Mouse (Mus musculus): Measurements from ENCODE around the gene Slc50a1.

Gene Slc50a1

DNA sequence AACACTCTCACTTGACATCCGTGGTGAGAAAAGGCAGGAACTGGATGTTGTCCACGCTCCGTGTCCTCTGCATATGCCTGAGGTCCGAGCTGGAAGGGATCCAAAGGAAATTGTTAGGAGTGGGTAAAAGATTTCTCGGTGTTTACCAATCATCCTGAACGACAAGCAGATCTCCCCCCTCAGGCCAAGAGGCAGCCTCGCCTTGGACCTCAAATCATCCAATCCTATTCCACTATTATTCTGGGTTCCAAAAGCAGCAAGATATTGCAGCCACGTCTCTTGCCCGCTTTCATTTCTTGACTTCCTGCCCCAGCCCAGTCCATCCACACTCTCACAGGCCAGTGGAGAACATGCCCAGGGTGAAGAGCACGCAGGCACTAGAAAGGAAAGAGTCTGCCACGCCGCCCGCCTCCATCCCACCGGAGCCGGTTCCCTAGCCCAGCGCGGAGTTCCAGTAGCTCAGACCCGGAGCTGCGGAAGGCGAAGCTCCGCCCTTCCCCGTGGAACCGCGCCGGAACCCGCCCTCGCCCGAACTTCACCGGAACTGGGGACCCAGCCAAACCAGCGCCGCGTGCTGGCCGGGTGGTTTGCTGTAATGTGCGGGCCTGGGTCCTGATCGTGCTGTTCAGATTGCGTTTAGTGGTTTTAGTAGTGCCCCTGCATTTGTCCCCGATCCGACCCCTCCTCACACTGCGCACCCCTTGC is at the start of gene Slc50a1:
Slc50a1 (minus strand) TSS at position 520 of the 705 bp plus-strand sequence.
- peak; percentile 81 for DNase-seq (ENCODE audit: inconsistent ontology term)

DNA sequence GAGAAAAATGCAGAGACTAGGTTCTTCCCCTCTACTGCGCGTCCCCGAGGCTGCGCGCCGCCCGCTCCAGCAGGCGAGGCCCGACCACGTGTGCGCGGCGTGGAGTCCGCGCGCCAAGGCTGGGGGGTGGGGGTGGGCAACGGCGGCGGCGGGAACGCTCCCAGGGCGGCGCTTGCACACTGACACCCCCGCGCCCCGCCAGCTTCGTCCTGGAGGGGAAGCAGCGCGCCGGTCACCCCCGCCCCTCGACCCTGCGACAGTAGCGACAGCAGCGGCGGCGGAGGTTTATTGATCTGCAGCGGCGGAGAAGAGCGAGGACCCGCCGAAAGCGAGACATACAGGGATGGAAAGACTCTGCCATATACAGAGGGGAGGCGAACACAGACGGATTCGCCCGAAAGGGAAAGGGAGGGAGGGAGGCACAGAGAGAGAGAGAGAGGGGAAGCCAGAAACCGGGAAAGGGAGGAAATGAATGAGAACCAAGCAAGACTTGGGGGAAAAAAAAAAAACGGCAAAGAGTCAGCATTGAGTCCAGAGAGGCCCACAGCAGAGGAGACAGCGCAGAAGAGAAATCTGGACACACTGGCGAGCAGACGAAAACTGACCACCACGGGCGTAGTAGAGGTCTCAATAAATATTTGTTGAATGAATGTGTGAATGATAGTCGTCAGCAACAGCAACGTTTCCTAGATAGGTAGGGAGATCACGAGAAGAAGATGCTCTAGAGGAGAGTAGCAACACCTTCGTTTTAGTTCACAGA is 49.4 kb upstream of the Slc50a1 start:
- peak; percentile 34 for DNase-seq (ENCODE audit: inconsistent ontology term)

DNA sequence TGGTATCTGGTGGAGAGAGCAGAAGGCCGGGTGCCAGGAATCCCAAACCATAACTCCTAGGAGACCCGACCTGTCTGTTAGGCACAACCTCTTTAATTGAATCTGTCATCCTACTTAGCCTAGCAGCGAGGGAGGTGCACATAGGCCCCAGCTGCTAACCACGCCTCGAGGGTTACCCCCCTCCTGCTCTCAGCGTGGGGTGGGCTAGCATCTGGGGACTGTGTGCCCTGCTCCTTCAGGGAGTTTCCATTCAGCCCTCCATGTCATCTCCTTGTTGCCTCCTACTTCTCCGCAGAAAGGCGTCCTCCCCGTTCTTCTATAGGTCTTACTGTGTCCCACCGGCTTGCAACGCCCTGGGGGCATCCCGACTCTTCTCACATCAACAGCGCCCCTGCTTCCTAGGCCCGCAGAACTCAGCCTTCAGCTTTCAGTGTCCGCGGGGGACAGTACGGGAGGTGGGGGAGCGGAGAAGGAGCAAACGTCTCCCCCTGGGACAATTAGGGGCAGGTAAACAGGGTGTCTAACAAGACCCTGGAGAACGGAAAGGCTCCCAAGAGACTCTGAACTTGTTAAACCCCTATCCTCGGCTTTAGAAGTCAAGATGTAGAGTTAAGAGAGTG is 48.7 kb upstream of the Slc50a1 start:
- DNase-seq (ENCODE audit: inconsistent ontology term), result no peak

DNA sequence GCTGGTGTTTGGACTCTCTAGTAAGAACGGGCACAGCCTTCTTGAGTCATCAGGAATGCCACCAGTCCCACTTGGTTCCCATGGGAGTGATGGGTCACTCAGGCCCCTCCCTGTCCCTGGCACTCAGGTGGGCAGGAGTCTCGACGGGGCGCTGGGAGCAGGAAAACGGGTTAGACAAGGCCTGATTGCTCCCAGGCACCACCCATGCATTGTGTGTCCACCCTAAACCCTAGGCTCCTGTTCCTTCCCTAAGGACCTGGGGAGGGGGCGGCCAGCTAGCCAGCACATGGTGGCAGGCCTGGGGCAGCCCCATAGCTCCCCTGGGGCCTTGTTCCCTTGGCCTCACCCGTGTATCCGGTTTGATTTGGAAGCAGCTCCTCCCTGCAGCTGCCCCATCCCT is 47.9 kb upstream of the Slc50a1 start:
- no peak for DNase-seq (ENCODE audit: inconsistent ontology term)

DNA sequence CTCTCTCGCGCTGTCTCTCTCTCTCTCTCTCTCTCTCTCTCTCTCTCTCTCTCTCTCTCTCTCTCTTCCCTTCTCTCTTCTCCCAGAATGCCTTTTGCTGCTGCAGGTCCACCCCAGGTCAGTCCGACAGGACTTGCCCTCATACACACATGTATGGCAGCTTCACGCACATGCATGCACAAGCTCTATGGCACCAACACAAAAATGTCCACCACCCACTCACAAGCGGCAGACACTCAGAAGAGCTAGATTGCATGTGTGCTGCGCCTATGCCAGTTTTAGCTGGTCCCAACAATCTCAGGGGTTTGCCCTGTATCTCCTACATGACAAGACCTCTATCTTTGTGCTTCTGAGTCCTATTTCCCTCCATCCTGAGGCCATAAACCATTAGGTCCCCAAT is 46.9 kb upstream of the Slc50a1 start:
- DNase-seq (ENCODE audit: inconsistent ontology term), result no peak

DNA sequence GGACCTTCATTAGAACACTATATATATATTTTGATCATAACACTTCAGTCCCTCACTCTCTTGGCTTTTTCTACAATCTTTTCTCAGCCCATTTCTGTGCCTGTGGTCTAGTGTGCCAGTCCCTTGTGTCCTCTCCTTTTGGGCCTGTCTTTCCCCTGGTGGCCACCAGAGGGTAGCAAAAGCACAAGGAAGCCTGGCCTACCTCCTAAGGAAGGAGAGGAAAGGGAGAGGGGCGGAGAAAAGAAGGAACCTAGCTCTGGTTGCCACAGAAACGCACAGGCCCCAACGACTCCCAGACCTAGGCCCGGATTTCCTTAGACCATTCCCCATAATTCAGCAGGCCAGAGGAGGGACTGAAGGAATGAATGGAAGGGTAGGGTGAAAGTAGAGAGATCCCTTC is 46.5 kb upstream of the Slc50a1 start:
- peak; percentile 93 for DNase-seq (ENCODE audit: inconsistent ontology term)

DNA sequence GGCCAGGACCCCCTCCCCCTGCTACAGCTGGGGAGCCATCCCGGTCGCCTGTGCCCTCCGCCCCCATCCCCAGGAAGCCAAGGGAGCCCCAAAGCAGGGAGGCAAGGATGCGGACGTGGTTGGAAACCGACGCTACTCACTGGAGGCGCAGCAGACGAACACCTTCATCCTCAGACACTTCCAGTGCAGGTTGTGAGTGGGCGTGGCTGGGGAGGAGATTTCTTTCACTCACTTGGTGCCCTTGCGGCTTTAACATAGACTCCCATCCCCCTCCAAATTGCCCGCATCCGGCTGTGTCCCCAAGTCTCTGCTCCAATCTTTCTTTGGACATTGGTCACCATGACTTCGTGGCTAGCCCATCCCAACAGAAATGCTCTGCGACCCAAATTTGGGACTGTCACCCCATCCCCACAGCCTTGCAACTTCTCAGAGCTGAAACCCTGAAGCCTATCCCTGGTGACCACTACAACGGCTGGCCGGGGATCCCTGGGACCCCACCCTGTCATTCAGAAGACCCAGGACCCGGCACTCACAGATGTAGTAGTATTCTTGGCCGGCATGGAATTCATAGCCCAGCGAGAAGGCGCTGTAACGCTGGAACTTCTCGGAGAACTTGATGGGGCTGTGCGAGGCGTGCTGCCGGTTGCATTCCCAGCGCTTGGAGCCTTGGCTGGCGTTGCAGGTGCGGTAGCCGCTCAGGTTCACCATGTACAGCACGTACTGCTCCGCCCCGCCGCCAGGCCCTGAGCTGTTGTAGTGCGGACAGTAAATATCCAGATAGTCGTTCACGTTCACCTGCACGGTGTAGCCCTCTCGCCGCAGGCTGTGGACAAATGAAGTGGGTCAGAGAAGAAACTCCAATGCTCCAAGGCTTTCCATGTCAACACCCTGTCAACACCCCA is 45.8 kb upstream of the Slc50a1 start:
- peak; percentile 18 for DNase-seq (ENCODE audit: inconsistent ontology term)

DNA sequence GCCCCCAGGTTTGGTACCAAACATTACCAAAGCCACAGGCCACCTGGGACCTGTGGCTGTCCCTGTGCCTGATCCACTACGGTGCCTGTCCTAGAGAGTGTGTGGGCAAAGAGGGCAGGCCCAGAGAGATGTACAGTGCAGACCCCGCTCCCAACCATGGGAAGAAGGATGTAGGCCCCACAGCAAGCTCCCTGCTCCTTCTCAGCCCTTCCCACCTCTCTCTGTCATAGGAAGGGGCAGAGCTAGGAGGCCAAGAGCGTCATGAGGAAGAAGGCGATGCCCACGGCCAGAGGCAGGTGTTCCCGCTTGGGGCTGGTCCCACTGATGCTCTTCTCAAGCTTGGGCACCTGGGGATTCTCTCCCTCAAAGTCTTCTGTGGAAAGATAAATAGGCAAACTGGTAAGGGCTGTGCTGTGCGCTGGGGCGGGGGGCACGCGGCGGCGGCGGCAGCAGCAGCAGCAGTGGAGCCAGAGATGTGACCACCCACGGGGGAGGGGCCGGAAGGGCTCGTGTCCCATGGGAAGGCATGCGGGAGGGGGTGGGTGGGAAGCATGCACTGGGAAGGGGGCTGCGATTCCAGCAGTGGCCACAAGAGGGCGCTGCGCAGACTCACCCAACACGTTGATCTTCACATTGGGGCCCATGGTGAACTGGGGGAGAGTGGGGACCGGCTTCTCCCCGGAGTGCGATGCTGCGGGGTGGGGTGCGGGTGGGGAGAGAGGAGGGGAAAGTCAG is 45.0 kb upstream of the Slc50a1 start:
- peak; percentile 91 for DNase-seq (ENCODE audit: inconsistent ontology term)

DNA sequence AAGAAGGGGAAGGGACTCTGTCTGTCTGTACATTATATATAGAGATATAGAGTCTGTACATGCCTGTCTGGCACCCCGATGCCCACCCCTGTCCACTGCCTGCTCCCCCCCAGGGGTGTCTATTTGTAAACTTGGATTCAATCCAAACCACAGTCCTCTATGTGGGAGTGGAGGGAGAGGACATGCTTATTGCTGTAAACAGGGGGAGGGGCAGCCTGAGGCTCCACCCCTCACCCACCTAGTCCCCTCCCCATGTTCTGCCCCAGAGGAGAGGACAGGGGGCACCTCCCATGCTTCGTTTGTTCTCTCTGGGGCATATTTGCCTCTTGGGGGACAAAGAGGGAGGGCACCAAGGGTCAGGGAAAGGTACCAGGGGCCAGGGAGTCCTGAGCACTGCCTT is 44.4 kb upstream of the Slc50a1 start:
- no peak for DNase-seq (ENCODE audit: inconsistent ontology term)

DNA sequence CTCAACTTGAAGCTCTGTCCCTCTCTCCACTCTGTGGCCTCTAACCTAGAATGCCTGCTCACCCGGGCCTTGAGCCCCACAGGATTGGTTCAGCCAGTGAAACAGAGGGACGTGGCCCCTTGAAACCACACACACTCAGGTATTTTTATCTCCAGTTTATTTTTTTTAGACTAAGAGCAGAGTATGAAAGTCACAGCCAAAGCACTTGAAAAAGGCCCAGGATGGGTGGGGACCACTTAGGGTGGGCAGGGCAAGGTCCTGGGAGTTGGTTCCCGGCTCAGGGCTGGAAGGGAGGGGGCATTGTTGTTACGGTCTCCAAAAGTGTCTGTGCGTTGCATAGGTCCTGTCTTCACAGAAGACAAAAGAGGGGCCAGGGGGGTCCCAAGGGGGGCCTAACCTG is 44.0 kb upstream of the Slc50a1 start:
- DNase-seq (ENCODE audit: inconsistent ontology term), result no peak

DNA sequence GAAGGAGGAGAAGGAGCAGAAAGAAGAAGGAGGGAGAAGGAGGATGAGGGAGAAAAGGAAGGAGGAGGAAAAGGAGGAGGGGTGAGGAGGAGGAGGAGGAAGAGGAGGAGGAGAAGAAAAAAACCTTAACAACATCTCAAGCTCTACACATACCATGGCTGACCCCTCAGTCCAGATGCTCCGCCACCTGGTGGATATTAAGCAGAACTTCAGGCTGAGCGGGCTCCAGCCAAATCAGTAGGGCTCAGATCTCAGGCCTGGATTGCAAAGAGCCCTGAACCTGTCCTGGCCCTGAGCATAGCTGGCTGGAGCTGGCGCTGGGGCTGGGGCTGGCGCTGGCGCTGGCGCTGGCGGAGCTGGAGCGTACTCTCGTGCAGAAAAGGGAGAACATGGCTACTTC is 37.7 kb upstream of the Slc50a1 start:
- DNase-seq (ENCODE audit: inconsistent ontology term), result peak; percentile 61

DNA sequence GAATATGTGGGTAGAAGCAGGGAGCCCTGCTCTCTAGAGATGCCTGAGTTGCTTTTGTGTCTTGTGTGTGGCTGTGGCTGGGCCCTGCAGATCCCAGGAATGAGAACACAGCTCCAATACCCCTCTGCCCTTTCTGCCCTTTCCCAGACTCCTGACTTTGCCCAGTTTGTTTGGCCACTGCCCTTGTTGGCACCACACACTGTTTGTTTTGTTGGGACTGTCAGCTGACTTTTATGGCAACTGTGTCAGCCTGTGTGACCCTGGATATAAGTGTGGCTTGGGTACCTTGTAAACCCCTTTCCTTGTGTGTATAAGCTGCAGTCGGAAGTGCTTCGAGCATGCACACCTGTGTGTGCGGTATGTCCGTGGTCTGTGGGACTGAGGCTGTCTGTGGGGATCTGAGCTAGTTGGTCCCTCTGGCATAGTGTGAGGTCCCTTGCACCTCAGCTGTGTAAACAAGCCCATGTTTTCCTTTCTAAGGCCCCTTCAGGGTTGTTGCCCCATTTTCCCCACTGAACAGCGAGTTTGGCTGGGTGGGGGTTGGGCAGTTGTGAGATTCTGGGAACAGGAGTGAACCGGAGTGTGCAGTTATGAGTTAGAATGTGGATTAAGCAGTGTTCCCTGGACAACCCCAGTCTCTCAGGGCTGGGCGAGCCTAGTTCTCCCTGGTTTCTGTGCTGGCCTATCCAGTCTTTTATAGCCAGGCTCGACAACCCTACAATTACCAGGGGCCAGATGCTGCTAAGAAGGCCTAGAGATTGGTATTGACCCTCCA is 35.4 kb upstream of the Slc50a1 start:
- no peak for DNase-seq (ENCODE audit: inconsistent ontology term)

DNA sequence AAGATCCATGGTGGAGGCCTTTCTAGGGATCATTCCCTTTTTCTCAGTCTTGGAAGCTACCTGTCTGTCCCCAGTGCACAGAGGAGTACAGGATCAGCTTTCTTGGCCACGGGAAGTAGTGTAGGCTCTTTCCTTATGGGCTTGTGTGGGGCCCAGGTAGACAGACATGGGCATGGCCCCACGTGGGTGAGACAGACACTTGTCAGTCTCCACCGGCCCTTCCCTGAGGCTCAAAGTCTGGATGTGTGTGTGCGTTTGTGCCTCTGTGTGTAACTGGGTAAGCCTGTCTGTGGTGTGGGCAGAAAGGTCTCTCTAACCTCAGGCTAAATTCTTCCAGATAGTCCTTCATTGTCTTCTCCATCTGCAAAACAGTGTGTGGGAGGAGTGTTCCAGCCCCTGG is 34.7 kb upstream of the Slc50a1 start:
- DNase-seq (ENCODE audit: inconsistent ontology term), result peak; percentile 50

DNA sequence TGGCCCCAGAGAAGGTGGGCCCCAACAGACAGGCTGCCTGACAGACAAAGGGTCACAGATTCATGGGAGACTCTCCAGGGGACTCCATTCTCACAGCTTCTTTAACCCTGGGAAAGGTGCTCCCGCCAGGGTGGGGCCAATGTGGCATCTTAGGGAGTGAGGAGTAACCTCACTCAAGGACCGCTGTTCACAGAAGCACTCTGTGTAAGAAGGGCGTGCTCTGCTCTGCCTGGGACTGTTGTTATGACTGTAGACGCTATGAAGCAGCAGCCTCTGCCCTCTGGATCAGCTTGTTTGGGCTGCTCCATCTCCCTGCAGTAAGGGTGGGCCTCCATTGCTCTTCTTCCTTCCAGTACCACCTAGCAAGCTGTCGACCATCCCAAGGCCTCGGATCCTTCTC is 34.1 kb upstream of the Slc50a1 start:
- no peak for DNase-seq (ENCODE audit: inconsistent ontology term)

DNA sequence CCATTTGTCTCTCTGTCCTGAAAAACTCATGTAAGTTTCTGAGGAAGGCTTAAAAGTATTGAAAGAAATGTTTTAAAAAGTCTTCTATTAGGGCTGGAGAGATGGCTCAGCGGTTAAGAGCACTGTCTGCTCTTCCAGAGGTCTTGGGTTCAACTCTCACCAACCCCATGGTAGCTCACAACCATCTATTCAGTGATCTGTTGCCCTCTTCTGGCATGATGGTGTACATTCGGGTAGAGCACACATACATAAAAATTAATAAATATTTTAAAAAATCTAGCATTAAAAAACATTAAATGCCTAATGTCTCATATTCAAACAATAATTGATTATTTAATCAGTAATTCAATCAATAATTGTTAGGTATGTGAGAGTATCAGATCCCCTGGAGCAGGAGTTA is 30.1 kb upstream of the Slc50a1 start:
- no peak for DNase-seq (ENCODE audit: inconsistent ontology term)

DNA sequence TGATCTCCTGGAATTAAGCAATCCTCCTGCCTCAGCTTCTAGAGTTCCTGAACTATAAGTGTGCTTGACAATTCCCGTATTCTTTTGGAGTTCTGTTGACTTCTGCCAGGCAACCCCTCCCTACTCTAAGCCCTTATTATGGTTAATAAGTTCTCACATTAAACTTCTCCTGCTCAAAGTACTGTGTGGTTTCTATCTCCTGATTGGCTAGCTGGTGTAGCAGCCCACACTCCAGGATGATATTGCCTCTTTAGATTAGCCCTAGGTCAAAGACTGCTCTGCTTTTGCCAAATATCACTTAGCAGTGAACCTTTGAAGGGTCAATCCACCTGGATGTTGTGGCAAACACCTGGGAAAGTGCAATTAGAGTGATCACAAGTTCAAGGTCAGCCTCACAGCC is 29.7 kb upstream of the Slc50a1 start:
- DNase-seq (ENCODE audit: inconsistent ontology term), result no peak

DNA sequence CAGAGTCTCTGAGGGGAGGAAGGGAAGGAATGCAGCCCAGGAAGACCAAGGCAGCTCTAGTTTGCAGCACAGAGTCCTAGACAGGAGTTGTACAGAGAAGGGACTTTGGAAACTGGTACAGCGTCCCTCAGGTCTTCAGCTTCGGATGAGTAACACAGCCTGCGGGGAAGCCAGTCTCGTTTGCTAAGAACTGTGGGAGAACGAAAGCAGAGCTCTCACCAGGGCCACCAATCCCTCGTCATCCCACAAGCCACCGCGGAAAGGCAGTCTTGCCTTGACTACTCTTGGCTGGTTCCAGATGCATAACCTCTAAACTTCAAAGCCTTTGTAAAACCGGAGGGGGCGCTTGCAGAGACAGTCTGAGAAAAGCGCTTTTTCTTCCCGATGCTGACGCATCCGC is 29.1 kb upstream of the Slc50a1 start:
- peak; percentile 49 for DNase-seq (ENCODE audit: inconsistent ontology term)

DNA sequence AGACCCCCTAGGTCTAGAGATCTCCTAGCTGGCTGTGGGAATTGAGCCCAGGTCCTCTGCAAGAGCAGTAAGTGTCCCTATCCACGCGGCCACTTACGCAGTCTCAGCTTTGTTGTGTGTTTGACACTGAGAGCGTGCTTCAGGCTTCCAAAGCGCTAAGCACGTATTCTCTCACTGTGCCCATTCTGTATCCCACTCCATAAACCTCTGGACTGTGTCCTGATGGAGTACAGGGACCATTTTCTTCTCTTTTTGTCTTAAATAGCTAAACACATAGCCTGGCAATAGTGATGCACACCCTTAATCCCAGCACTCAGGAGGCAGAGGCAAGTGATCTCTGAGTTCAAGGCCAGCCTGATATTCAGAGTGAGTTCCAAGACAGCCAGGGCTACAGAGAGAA is 28.5 kb upstream of the Slc50a1 start:
- no peak for DNase-seq (ENCODE audit: inconsistent ontology term)

DNA sequence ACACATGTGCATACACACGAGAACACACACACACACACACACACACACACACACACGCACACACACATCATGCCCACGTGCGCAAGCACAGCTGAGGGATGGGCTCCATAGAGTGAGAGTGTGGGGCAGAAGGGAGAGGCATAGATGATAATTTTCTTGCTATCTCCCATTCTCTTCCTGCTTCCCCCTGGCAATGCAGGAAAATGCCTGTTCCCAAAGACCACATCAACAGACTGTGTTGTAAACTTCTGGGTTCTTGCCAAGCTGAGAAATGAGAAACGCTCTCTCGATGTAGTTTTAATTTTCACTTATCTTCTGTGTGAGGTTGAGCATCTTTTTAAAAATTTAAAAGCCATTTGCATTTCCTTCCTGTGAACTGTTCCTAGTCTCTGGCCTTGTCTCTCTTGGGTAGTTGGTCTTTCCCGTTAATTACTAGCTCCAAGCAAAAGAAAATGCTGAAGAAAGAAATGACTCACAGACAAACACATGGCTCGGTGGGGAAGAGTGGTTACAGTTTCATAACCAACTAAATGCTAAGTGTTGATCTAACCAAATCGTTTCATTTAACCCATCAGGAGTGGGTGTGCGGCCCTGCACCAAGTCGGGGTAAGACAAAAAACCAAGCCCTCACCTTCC is 26.5 kb upstream of the Slc50a1 start:
- DNase-seq (ENCODE audit: inconsistent ontology term), result no peak

DNA sequence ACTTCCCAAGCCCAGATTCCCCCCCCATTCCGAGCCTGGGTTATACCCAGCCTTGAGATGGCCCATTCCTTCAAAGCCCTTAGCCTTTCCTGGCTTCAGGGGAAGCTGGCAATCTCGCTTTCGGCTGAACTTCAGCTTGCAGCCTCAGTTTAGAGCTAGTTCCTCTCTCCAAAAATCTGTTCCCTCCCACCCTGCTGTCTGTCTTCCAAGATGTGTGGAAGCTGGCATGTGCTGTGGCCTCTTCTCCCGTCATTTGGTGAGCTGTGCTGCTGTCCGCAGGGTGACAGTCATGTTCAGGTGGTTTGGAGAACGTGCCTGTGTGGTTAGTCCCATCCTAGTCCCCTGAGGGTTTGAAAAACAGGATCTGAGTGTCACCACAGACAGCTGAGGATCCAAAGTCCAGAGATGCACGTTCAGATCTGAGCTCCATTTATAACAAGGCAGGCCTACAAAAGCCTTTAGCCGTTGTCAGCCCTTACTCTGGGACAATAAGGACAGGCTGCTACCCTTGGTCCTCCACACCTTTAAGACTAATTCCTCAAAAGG is 25.4 kb upstream of the Slc50a1 start:
- no peak for DNase-seq (ENCODE audit: inconsistent ontology term)
